In the genomic region with DNA sequence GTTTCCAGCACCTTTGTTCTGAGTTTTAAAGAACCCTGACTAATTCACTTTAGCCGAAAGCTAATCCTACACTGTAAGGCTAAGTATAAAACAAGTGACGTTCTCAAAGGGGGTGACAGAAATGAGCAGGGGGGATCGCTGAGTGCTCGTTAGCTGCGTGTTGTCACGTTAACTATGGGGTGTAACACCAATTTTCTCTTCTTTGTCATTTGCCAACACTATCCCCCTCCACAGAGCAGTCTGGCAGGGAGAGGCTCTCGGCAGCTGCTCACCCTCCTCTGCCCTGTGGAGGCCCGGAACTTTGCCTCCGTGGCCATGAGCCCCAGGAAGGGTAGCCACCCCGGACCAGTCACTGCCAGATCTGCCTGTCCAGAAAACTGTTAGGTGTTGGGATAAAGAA, we compare ENCODE assay signal across 16 mouse cellular contexts. TPM values are rescaled to one million over a fixed set of nuclear protein-coding genes. Genes with fewer than 3 reads are reported as not detected.
"Had no signal": no experiment of that assay in that cellular context is flagged by ENCODE, and none has a peak within 500 bp of the region (broad histone marks: within the 10 kb centered on the region; RNA-seq: fewer than 3 reads in every experiment).

No protein-coding gene starts in this region.

- ATAC-seq: liver, embryonic 12.5 days had no signal

- H3K4me1 ChIP-seq: kidney, embryonic 15.5 days; limb, embryonic 15.5 days; liver, embryonic 12.5 days had no signal

- H3K9me3 ChIP-seq: kidney, embryonic 15.5 days; limb, embryonic 15.5 days; liver, embryonic 12.5 days; midbrain, embryonic 10.5 days had no signal

- DNase-seq: kidney, adult 18-20 months; kidney, postnatal 25 days; lung, embryonic 14.5 days; lung, postnatal 10 days; lung, postnatal 4 days; right cerebral cortex, adult 18-20 months; thymus, postnatal 4 days had no signal

- H3K4me2 ChIP-seq: kidney, embryonic 15.5 days; limb, embryonic 15.5 days; liver, embryonic 12.5 days; lung, embryonic 14.5 days had no signal

- H3K36me3 ChIP-seq: kidney, embryonic 15.5 days; limb, embryonic 15.5 days; liver, embryonic 12.5 days; midbrain, embryonic 10.5 days had no signal

- H3K4me3 ChIP-seq: kidney, embryonic 15.5 days; left cerebral cortex, adult 2 months; limb, embryonic 15.5 days; liver, embryonic 12.5 days; midbrain, embryonic 10.5 days had no signal

- H3K9ac ChIP-seq: kidney, embryonic 15.5 days; limb, embryonic 15.5 days; liver, embryonic 12.5 days; lung, embryonic 14.5 days had no signal

- H3K27ac ChIP-seq: kidney, embryonic 15.5 days; left cerebral cortex, adult 2 months; limb, embryonic 15.5 days; liver, embryonic 12.5 days; midbrain, embryonic 10.5 days; stomach, postnatal 0 days had no signal

RNA-seq across cellular contexts. Expression of gene Spaca7, which starts 7.3 kb away (rescaled TPM):
- polyA plus RNA-seq: limb, embryonic 11.5 days; limb, embryonic 15.5 days; liver, embryonic 12.5 days; liver, embryonic 16.5 days; lung, embryonic 14.5 days; midbrain, embryonic 10.5 days; neural tube, embryonic 14.5 days; stomach, postnatal 0 days had no signal
